In the genomic region with DNA sequence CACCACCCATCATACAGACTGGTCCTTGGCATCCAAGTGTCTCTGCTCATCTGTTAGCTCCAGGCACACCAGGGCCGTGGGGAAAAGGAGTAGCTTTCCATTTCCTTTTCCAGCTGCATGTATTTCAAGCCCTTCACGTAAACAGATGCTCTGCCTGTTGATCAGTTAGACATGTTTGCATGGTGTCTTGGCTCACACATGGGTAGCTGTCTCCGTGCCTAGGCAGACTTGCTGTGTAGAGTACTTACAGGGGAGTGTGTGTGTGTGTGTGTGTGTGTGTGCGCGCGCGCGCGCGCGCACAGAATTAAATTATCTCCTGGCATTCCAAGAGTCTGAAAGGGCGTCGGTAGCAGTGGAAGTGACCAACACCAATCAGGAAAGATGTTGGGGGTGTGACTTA, we compare ENCODE assay signal across 36 mouse cellular contexts. TPM values are rescaled to one million over a fixed set of nuclear protein-coding genes. Genes with fewer than 3 reads are reported as not detected.
DNase-seq lines count a peak whose midpoint lies in the region; ATAC-seq and TF ChIP-seq lines count a peak whose summit lies in the region.
"Had no signal": no experiment of that assay in that cellular context is flagged by ENCODE, and none has a peak within 500 bp of the region (broad histone marks: within the 10 kb centered on the region; RNA-seq: fewer than 3 reads in every experiment).

No protein-coding gene starts in this region.

- no peaks in the 10 kb centered on the region for H3K9me3 ChIP-seq in heart, embryonic 13.5 days
- H3K9me3 ChIP-seq in intestine, embryonic 15.5 days, result no peaks in the 10 kb centered on the region
- H3K9me3 ChIP-seq in intestine, embryonic 16.5 days (ENCODE audit: control insufficient read depth, low read length), result no peaks in the 10 kb centered on the region
- no peaks in the 10 kb centered on the region for H3K9me3 ChIP-seq in stomach, postnatal 0 days (ENCODE audit: control insufficient read depth, low read length)
- H3K9me3 ChIP-seq: forebrain, embryonic 13.5 days; limb, embryonic 13.5 days; midbrain, embryonic 10.5 days had no signal

- ATAC-seq in heart, embryonic 13.5 days (ENCODE audit: extremely low read depth, insufficient number of reproducible peaks, low FRiP score, low TSS enrichment), result no peak
- ATAC-seq in intestine, embryonic 15.5 days, result no peak
- no peak for ATAC-seq in intestine, embryonic 16.5 days
- ATAC-seq in stomach, postnatal 0 days (ENCODE audit: low FRiP score, low TSS enrichment), result no peak
- ATAC-seq: forebrain, embryonic 13.5 days; midbrain, embryonic 16.5 days had no signal

- H3K4me2 ChIP-seq in heart, embryonic 13.5 days, result peak overlapping the region; percentile 30; the same call in 1 of the 2 replicates
- no peak overlapping the region for H3K4me2 ChIP-seq in intestine, embryonic 15.5 days (replicated peaks)
- H3K4me2 ChIP-seq in intestine, embryonic 16.5 days (ENCODE audit: low read depth, low read length), result no peak overlapping the region
- H3K4me2 ChIP-seq in stomach, postnatal 0 days (replicated peaks; ENCODE audit: low read depth), result no peak overlapping the region
- H3K4me2 ChIP-seq: forebrain, embryonic 13.5 days; hindbrain, embryonic 14.5 days; limb, embryonic 13.5 days; liver, embryonic 11.5 days had no signal

- H3K4me3 ChIP-seq in heart, embryonic 13.5 days, result no peak overlapping the region
- H3K4me3 ChIP-seq in intestine, embryonic 15.5 days (replicated peaks), result no peak overlapping the region
- H3K4me3 ChIP-seq in intestine, embryonic 16.5 days (ENCODE audit: low read length), result no peak overlapping the region
- no peak overlapping the region for H3K4me3 ChIP-seq in stomach, postnatal 0 days (ENCODE audit: low read depth, low read length)
- H3K4me3 ChIP-seq: forebrain, embryonic 13.5 days; limb, embryonic 13.5 days; midbrain, embryonic 10.5 days had no signal

- TF ChIP-seq EP300 in stomach, postnatal 0 days (optimal IDR thresholded peaks at IDR 0.05), result no peak

- no peak for DNase-seq in heart, adult 18-20 months
- peak; percentile 27 to 62 for DNase-seq in lung, postnatal 4 days
- no peak for DNase-seq in lung, postnatal 36 days
- no peak for DNase-seq in stomach, postnatal 0 days (ENCODE audit: low spot score)
- no peak for DNase-seq in right cerebral cortex, postnatal 36 days (ENCODE audit: low spot score in 2 of 2)
- DNase-seq: adrenal gland, postnatal 25 days; B cell, adult 2 months; cerebellum, adult 18-20 months; cerebellum, postnatal 10 days; gastrocnemius, postnatal 14 days; kidney, adult 8-10 months; kidney, postnatal 4 days; right cerebral cortex, adult 18-20 months; right cerebral cortex, postnatal 4 days; thymus, postnatal 14 days had no signal

- peak overlapping the region; percentile 47; the same call in 1 of the 2 replicates for H3K9ac ChIP-seq in heart, embryonic 13.5 days
- no peak overlapping the region for H3K9ac ChIP-seq in intestine, embryonic 15.5 days
- no peak overlapping the region for H3K9ac ChIP-seq in intestine, embryonic 16.5 days (ENCODE audit: low read depth, low read length)
- no peak overlapping the region for H3K9ac ChIP-seq in stomach, postnatal 0 days (ENCODE audit: low read length)
- H3K9ac ChIP-seq: forebrain, embryonic 13.5 days; hindbrain, embryonic 14.5 days; limb, embryonic 13.5 days had no signal

- peak overlapping the region; percentile 94 for H3K27ac ChIP-seq in heart, embryonic 13.5 days (replicated peaks)
- peak overlapping the region; percentile 33; the same call in 1 of the 2 replicates for H3K27ac ChIP-seq in intestine, embryonic 15.5 days
- no peak overlapping the region for H3K27ac ChIP-seq in intestine, embryonic 16.5 days (ENCODE audit: low read length)
- H3K27ac ChIP-seq in stomach, postnatal 0 days (replicated peaks), result peak overlapping the region; percentile 56; the same call in 1 of the 2 replicates
- H3K27ac ChIP-seq: forebrain, embryonic 13.5 days; hindbrain, embryonic 14.5 days; kidney, postnatal 0 days; limb, embryonic 13.5 days; midbrain, embryonic 10.5 days had no signal

- H3K4me1 ChIP-seq in heart, embryonic 13.5 days, result peaks cover 52% of the 10 kb centered on the region
- H3K4me1 ChIP-seq in intestine, embryonic 15.5 days (replicated peaks), result peaks cover 7% of the 10 kb centered on the region; the same call in 1 of the 2 replicates
- peaks cover 5% of the 10 kb centered on the region; the same call in 1 of the 2 replicates for H3K4me1 ChIP-seq in intestine, embryonic 16.5 days (ENCODE audit: control insufficient read depth, insufficient read depth, low read length)
- H3K4me1 ChIP-seq in stomach, postnatal 0 days (replicated peaks; ENCODE audit: control insufficient read depth, insufficient read depth), result peaks cover 5% of the 10 kb centered on the region; the same call in 1 of the 2 replicates
- H3K4me1 ChIP-seq: forebrain, embryonic 13.5 days had no signal

- H3K36me3 ChIP-seq in heart, embryonic 13.5 days, result no peaks in the 10 kb centered on the region
- H3K36me3 ChIP-seq in intestine, embryonic 15.5 days, result no peaks in the 10 kb centered on the region
- no peaks in the 10 kb centered on the region for H3K36me3 ChIP-seq in intestine, embryonic 16.5 days (ENCODE audit: control insufficient read depth, insufficient read depth, low read length)
- no peaks in the 10 kb centered on the region for H3K36me3 ChIP-seq in stomach, postnatal 0 days (ENCODE audit: control insufficient read depth, insufficient read depth, low read length)
- H3K36me3 ChIP-seq: limb, embryonic 13.5 days; midbrain, embryonic 10.5 days had no signal

- H3K27me3 ChIP-seq in heart, embryonic 13.5 days (replicated peaks), result no peaks in the 10 kb centered on the region
- H3K27me3 ChIP-seq in intestine, embryonic 15.5 days (replicated peaks), result no peaks in the 10 kb centered on the region
- no peaks in the 10 kb centered on the region for H3K27me3 ChIP-seq in intestine, embryonic 16.5 days (replicated peaks; ENCODE audit: control insufficient read depth, insufficient read depth, low read length)
- no peaks in the 10 kb centered on the region for H3K27me3 ChIP-seq in stomach, postnatal 0 days (ENCODE audit: control insufficient read depth, insufficient read depth, low read length)
- H3K27me3 ChIP-seq: forebrain, embryonic 13.5 days; limb, embryonic 13.5 days had no signal

- no peak for TF ChIP-seq CTCF in stomach, postnatal 0 days (IDR thresholded peaks at IDR 0.05; ENCODE audit: low read depth)

- WGBS in heart, embryonic 13.5 days, result 65% methylated on average over 13 of the region's 13 CpGs
- whole genome bisulfite sequencing in intestine, embryonic 15.5 days, result 72% methylated on average over 13 of the region's 13 CpGs
- WGBS in intestine, embryonic 16.5 days, result 74% methylated on average over 13 of the region's 13 CpGs
- WGBS in stomach, postnatal 0 days, result 68% methylated on average over 13 of the region's 13 CpGs

RNA-seq across cellular contexts. Expression of a gene that starts 17.3 kb away (rescaled TPM):
- 1.2 and 1.5 TPM in 2 replicates for polyA plus RNA-seq in heart, embryonic 13.5 days (2015; fragmentation: Nextera tagmentation; extraction: Ambion mirVana)
- not detected for total RNA-seq in heart, adult 18-20 months (2021)
- polyA plus RNA-seq in intestine, embryonic 15.5 days (2015; fragmentation: Nextera tagmentation; extraction: Ambion mirVana), result 0.30 and 0.44 TPM in 2 replicates
- 0.24 and 0.65 TPM in 2 replicates for polyA plus RNA-seq in intestine, embryonic 16.5 days (2015; fragmentation: Nextera tagmentation; extraction: Ambion mirVana)
- 0.23 and 0.39 TPM in 2 replicates for polyA plus RNA-seq in stomach, postnatal 0 days (2015; fragmentation: Nextera tagmentation; extraction: Ambion mirVana)
- total RNA-seq: adrenal gland, adult 18-20 months; common myeloid progenitor, adult 5-6 weeks; gastrocnemius, postnatal 14 days; granulocyte monocyte progenitor cell, adult 5-6 weeks; hematopoietic stem cell, adult 5-6 weeks; layer of hippocampus, adult 8-10 months; layer of hippocampus, postnatal 25 days; left cerebral cortex, adult 8-10 months; left cerebral cortex, postnatal 36 days; megakaryocyte progenitor cell, adult 5-6 weeks; neutrophil, adult 5-6 weeks had no signal
- polyA plus RNA-seq: spleen, adult 2 months had no signal

RNA-seq across cellular contexts. Expression of a gene that starts 42.0 kb away (rescaled TPM):
- 19.1 and 22.0 TPM in 2 replicates for polyA plus RNA-seq in heart, embryonic 13.5 days (2015; fragmentation: Nextera tagmentation; extraction: Ambion mirVana)
- 1 to 10 TPM; 2.0 to 2.2 TPM for total RNA-seq in heart, adult 18-20 months (2021)
- polyA plus RNA-seq in intestine, embryonic 15.5 days (2015; fragmentation: Nextera tagmentation; extraction: Ambion mirVana), result 15.6 and 15.9 TPM in 2 replicates
- polyA plus RNA-seq in intestine, embryonic 16.5 days (2015; fragmentation: Nextera tagmentation; extraction: Ambion mirVana), result 9.4 and 9.8 TPM in 2 replicates
- 10.2 and 11.8 TPM in 2 replicates for polyA plus RNA-seq in stomach, postnatal 0 days (2015; fragmentation: Nextera tagmentation; extraction: Ambion mirVana)
- total RNA-seq: common myeloid progenitor, adult 5-6 weeks; granulocyte monocyte progenitor cell, adult 5-6 weeks; hematopoietic stem cell, adult 5-6 weeks; megakaryocyte progenitor cell, adult 5-6 weeks had no signal

RNA-seq across cellular contexts. Expression of a gene that starts 51.4 kb away (rescaled TPM):
- 31.9 and 36.1 TPM in 2 replicates for polyA plus RNA-seq in heart, embryonic 13.5 days (2015; fragmentation: Nextera tagmentation; extraction: Ambion mirVana)
- total RNA-seq in heart, adult 18-20 months (2021), result 10 to 100 TPM; 20.4 to 29.6 TPM
- polyA plus RNA-seq in intestine, embryonic 15.5 days (2015; fragmentation: Nextera tagmentation; extraction: Ambion mirVana), result 40.0 and 46.7 TPM in 2 replicates
- polyA plus RNA-seq in intestine, embryonic 16.5 days (2015; fragmentation: Nextera tagmentation; extraction: Ambion mirVana), result 36.7 and 39.9 TPM in 2 replicates
- polyA plus RNA-seq in stomach, postnatal 0 days (2015; fragmentation: Nextera tagmentation; extraction: Ambion mirVana), result 19.0 and 20.8 TPM in 2 replicates

Comparison
In these comparisons a context has a peak if more than half of its experiments do, and no peak if none do; other contexts are left out.
1. DNase-seq: peak in lung, postnatal 4 days (2 of 2); none in heart, adult 18-20 months (0 of 2), lung, postnatal 36 days (single experiment), stomach, postnatal 0 days (single experiment) and right cerebral cortex, postnatal 36 days (0 of 2).